Mouse (Mus musculus): ENCODE measurements around the gene Olfr780. TPM values are rescaled to one million over a fixed set of nuclear protein-coding genes. Genes with fewer than 3 reads are reported as not detected.

The Olfr780 gene
- polyA plus RNA-seq (2014; fragmentation: Illumina TruSeq; extraction: RNeasy Lipid Tissue Mini Kit (QIAGEN cat#74804); ENCODE audit: insufficient read depth, low read depth, low replicate concordance): not detected

DNA sequence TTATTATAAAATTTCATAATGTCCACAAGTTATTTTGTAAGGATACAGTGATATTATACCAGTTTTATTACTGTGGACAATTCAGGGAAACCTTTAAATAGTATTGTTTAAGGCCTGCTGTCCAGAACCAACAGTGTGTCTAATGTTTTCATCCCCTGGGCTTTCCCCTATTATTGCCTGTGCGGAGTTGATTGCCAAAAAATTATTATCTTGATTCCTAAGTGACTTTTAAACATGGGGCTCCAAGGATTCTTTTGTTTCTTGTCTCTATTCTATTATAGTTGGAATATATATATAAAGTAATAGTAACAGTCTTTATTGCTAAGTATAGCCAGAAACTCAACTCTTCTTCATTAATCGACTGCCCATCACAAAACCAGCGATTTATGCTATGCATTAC is at the start of gene Olfr780:
Gene Olfr780 (plus strand): TSS at position 301 of the 400 bp plus-strand sequence.

DNA sequence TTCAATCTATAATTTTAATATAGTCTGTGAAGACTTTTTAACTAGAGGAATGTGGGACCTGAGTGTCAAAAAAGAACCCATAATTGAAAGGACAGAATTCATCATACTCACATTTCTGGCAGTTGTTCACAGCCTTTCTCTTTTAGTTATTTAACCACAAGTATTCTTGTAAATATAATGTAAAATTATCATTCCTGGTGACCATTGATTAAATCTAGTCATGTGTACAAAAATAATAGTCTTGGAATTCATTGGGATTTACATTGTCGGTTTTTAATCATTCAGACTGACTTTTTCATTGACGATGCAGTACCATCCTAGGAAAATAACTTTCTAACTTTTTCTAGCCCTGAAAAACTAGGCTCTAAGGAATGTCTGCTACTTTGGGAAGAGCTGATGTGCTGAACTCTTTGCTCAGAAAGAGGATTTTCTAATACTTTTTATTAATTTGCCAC is 46.8 kb upstream of the Olfr780 start, which contains the start of gene Olfr777:
Gene Olfr777 (minus strand): TSS at position 405 of the 455 bp plus-strand sequence.

DNA sequence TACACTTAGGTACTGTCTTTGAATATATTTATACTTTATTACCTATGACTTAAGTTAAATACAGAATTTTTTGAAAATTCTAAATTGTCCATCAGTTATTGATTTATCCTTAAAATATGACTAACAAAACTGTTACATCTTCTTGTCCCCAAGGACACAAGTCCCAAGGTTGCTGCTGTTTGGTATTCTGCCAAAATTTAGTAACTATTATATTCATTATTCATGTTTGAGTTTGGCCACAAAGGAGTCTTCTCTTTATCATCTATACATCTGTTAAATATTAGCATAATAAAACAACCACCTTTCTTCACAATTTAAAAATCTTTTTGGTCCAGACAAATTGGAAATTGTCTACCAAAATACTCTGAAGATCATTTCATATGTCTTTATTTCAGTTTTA is 10.6 kb downstream of the Olfr780 start, which contains the start of gene Olfr781:
Gene Olfr781 (plus strand): TSS at position 301 of the 400 bp plus-strand sequence.

DNA sequence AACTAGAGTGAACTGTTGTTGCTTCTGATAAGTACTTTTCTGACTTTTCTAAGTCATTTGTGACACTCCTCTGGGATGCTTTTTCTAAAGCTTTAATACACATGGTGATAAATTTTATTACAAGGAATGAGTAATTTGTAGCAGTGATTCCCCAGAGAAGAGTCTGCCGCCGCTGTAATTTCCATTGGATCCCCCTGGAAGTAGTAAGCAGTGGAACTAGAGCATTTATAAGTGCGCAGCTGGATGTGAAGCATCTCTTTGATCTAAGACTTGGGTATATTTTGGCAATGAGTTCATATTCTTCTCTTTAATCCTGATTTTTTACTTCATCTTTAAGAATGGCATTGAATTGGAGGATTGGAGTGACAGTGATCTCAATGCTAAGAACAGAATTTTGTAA is 30.6 kb downstream of the Olfr780 start, which contains the start of gene Olfr782:
Gene Olfr782 (plus strand): TSS at position 301 of the 400 bp plus-strand sequence.

Other genes starting within 250 kb of the Olfr780 start
- not detected for gene Olfr766-ps1, start 249.1 kb upstream of the Olfr780 start, polyA plus RNA-seq (2014; fragmentation: Illumina TruSeq; extraction: RNeasy Lipid Tissue Mini Kit (QIAGEN cat#74804); ENCODE audit: insufficient read depth, low read depth, low replicate concordance)
- gene Olfr767, start 235.2 kb upstream of the Olfr780 start, polyA plus RNA-seq (2014; fragmentation: Illumina TruSeq; extraction: RNeasy Lipid Tissue Mini Kit (QIAGEN cat#74804); ENCODE audit: insufficient read depth, low read depth, low replicate concordance): not detected
- not detected for gene Olfr768, start 218.7 kb upstream of the Olfr780 start, polyA plus RNA-seq (2014; fragmentation: Illumina TruSeq; extraction: RNeasy Lipid Tissue Mini Kit (QIAGEN cat#74804); ENCODE audit: insufficient read depth, low read depth, low replicate concordance)
- gene Olfr769, start 200.3 kb upstream of the Olfr780 start, polyA plus RNA-seq (2014; fragmentation: Illumina TruSeq; extraction: RNeasy Lipid Tissue Mini Kit (QIAGEN cat#74804); ENCODE audit: insufficient read depth, low read depth, low replicate concordance): not detected
- gene Olfr770, start 179.1 kb upstream of the Olfr780 start, polyA plus RNA-seq (2014; fragmentation: Illumina TruSeq; extraction: RNeasy Lipid Tissue Mini Kit (QIAGEN cat#74804); ENCODE audit: insufficient read depth, low read depth, low replicate concordance): not detected
- not detected for gene Olfr771, start 153.4 kb upstream of the Olfr780 start, polyA plus RNA-seq (2014; fragmentation: Illumina TruSeq; extraction: RNeasy Lipid Tissue Mini Kit (QIAGEN cat#74804); ENCODE audit: insufficient read depth, low read depth, low replicate concordance)
- not detected for gene Olfr772, start 140.2 kb upstream of the Olfr780 start, polyA plus RNA-seq (2014; fragmentation: Illumina TruSeq; extraction: RNeasy Lipid Tissue Mini Kit (QIAGEN cat#74804); ENCODE audit: insufficient read depth, low read depth, low replicate concordance)
- not detected for gene Olfr773, start 130.7 kb upstream of the Olfr780 start, polyA plus RNA-seq (2014; fragmentation: Illumina TruSeq; extraction: RNeasy Lipid Tissue Mini Kit (QIAGEN cat#74804); ENCODE audit: insufficient read depth, low read depth, low replicate concordance)
- gene Olfr774, start 81.9 kb upstream of the Olfr780 start, polyA plus RNA-seq (2014; fragmentation: Illumina TruSeq; extraction: RNeasy Lipid Tissue Mini Kit (QIAGEN cat#74804); ENCODE audit: insufficient read depth, low read depth, low replicate concordance): not detected
- not detected for gene Olfr775, start 69.7 kb upstream of the Olfr780 start, polyA plus RNA-seq (2014; fragmentation: Illumina TruSeq; extraction: RNeasy Lipid Tissue Mini Kit (QIAGEN cat#74804); ENCODE audit: insufficient read depth, low read depth, low replicate concordance)
- gene Olfr776, start 59.0 kb upstream of the Olfr780 start, polyA plus RNA-seq (2014; fragmentation: Illumina TruSeq; extraction: RNeasy Lipid Tissue Mini Kit (QIAGEN cat#74804); ENCODE audit: insufficient read depth, low read depth, low replicate concordance): not detected
- not detected for gene Olfr777, start 46.6 kb upstream of the Olfr780 start, polyA plus RNA-seq (2014; fragmentation: Illumina TruSeq; extraction: RNeasy Lipid Tissue Mini Kit (QIAGEN cat#74804); ENCODE audit: insufficient read depth, low read depth, low replicate concordance)
- gene Olfr781, start 10.7 kb downstream of the Olfr780 start, polyA plus RNA-seq (2014; fragmentation: Illumina TruSeq; extraction: RNeasy Lipid Tissue Mini Kit (QIAGEN cat#74804); ENCODE audit: insufficient read depth, low read depth, low replicate concordance): not detected
- not detected for gene Olfr782, start 30.7 kb downstream of the Olfr780 start, polyA plus RNA-seq (2014; fragmentation: Illumina TruSeq; extraction: RNeasy Lipid Tissue Mini Kit (QIAGEN cat#74804); ENCODE audit: insufficient read depth, low read depth, low replicate concordance)
- gene Olfr784, start 66.0 kb downstream of the Olfr780 start, polyA plus RNA-seq (2014; fragmentation: Illumina TruSeq; extraction: RNeasy Lipid Tissue Mini Kit (QIAGEN cat#74804); ENCODE audit: insufficient read depth, low read depth, low replicate concordance): not detected
- not detected for gene Olfr785, start 87.3 kb downstream of the Olfr780 start, polyA plus RNA-seq (2014; fragmentation: Illumina TruSeq; extraction: RNeasy Lipid Tissue Mini Kit (QIAGEN cat#74804); ENCODE audit: insufficient read depth, low read depth, low replicate concordance)
- not detected for gene Olfr786, start 109.2 kb downstream of the Olfr780 start, polyA plus RNA-seq (2014; fragmentation: Illumina TruSeq; extraction: RNeasy Lipid Tissue Mini Kit (QIAGEN cat#74804); ENCODE audit: insufficient read depth, low read depth, low replicate concordance)
- not detected for gene Olfr787, start 143.7 kb downstream of the Olfr780 start, polyA plus RNA-seq (2014; fragmentation: Illumina TruSeq; extraction: RNeasy Lipid Tissue Mini Kit (QIAGEN cat#74804); ENCODE audit: insufficient read depth, low read depth, low replicate concordance)
- not detected for gene Olfr788, start 152.9 kb downstream of the Olfr780 start, polyA plus RNA-seq (2014; fragmentation: Illumina TruSeq; extraction: RNeasy Lipid Tissue Mini Kit (QIAGEN cat#74804); ENCODE audit: insufficient read depth, low read depth, low replicate concordance)
- gene Olfr789, start 166.6 kb downstream of the Olfr780 start, polyA plus RNA-seq (2014; fragmentation: Illumina TruSeq; extraction: RNeasy Lipid Tissue Mini Kit (QIAGEN cat#74804); ENCODE audit: insufficient read depth, low read depth, low replicate concordance): not detected
- not detected for gene Olfr790, start 180.4 kb downstream of the Olfr780 start, polyA plus RNA-seq (2014; fragmentation: Illumina TruSeq; extraction: RNeasy Lipid Tissue Mini Kit (QIAGEN cat#74804); ENCODE audit: insufficient read depth, low read depth, low replicate concordance)
- gene Olfr791, start 203.7 kb downstream of the Olfr780 start, polyA plus RNA-seq (2014; fragmentation: Illumina TruSeq; extraction: RNeasy Lipid Tissue Mini Kit (QIAGEN cat#74804); ENCODE audit: insufficient read depth, low read depth, low replicate concordance): not detected
- gene Olfr792, start 221.0 kb downstream of the Olfr780 start, polyA plus RNA-seq (2014; fragmentation: Illumina TruSeq; extraction: RNeasy Lipid Tissue Mini Kit (QIAGEN cat#74804); ENCODE audit: insufficient read depth, low read depth, low replicate concordance): not detected
- gene Olfr794, start 249.5 kb downstream of the Olfr780 start, polyA plus RNA-seq (2014; fragmentation: Illumina TruSeq; extraction: RNeasy Lipid Tissue Mini Kit (QIAGEN cat#74804); ENCODE audit: insufficient read depth, low read depth, low replicate concordance): not detected

Data from lung, adult 10 weeks (tissue).